Comparison of ENCODE assay signal across 7 mouse cellular contexts in genomic region chr2:33468466-33469097, GRCm38 (mm10). TPM values are rescaled to one million over a fixed set of nuclear protein-coding genes. Genes with fewer than 3 reads are reported as not detected.
DNase-seq lines count a peak whose midpoint lies in the region; ATAC-seq lines count a peak whose summit lies in the region.

Zbtb43 (minus strand) TSS chr2:33468559.

- H3K9me3 ChIP-seq in intestine, embryonic 16.5 days (ENCODE audit: control insufficient read depth, low read length) = 0 out of 2 replicates have a peak, but pooled peaks cover 3% of the 10 kb centered on the region
- no peaks in the 10 kb centered on the region for H3K9me3 ChIP-seq in midbrain, embryonic 11.5 days (ENCODE audit: control insufficient read depth, low read length)

- H3K9ac ChIP-seq in intestine, embryonic 16.5 days (ENCODE audit: low read depth, low read length) = peak within 1 kb of the TSS; percentile 91
- H3K9ac ChIP-seq in midbrain, embryonic 11.5 days (ENCODE audit: low read length) = peak within 1 kb of the TSS; percentile 89

- peak within 1 kb of the TSS; percentile 87 for H3K27ac ChIP-seq in intestine, embryonic 16.5 days (ENCODE audit: low read length)
- H3K27ac ChIP-seq in midbrain, embryonic 11.5 days (ENCODE audit: low read depth, low read length) = 0 out of 2 replicates have a peak within 1 kb of the TSS, but pooled peaks have one; percentile 20

- intact Hi-C loops in left cerebral cortex, postnatal 36 days (cut with DNase I) = no loop called here

- peak; percentile 96 for ATAC-seq in intestine, embryonic 16.5 days
- ATAC-seq in midbrain, embryonic 11.5 days (ENCODE audit: low FRiP score) = peak; percentile 96

- no peaks in the 10 kb centered on the region for H3K36me3 ChIP-seq in intestine, embryonic 16.5 days (ENCODE audit: control insufficient read depth, insufficient read depth, low read length)
- H3K36me3 ChIP-seq in midbrain, embryonic 11.5 days (ENCODE audit: control insufficient read depth, insufficient read depth, low read length) = no peaks in the 10 kb centered on the region

- peak; percentile 97 for DNase-seq in adrenal gland, adult 2 months
- DNase-seq in embryo, embryonic 11.5 days (ENCODE audit: low read depth, low spot score) = peak; percentile 94
- DNase-seq in gastrocnemius, postnatal 4 days (ENCODE audit: low spot score in 2 of 2) = peak; percentile 87 to 94
- peak; percentile 95 to 96 for DNase-seq in left cerebral cortex, postnatal 36 days (ENCODE audit: low spot score in 2 of 2)
- DNase-seq in midbrain, embryonic 11.5 days (ENCODE audit: low spot score, missing footprints) = peak; percentile 100
- peak; percentile 96 for DNase-seq in skeletal muscle tissue, adult 2 months (ENCODE audit: low read depth, low spot score)

- H3K4me2 ChIP-seq in intestine, embryonic 16.5 days (ENCODE audit: low read depth, low read length) = peak within 1 kb of the TSS; percentile 76
- H3K4me2 ChIP-seq in midbrain, embryonic 11.5 days = peak within 1 kb of the TSS; percentile 56

- no peaks in the 10 kb centered on the region for H3K27me3 ChIP-seq in intestine, embryonic 16.5 days (replicated peaks; ENCODE audit: control insufficient read depth, insufficient read depth, low read length)
- no peaks in the 10 kb centered on the region; the same call in 1 of the 2 replicates for H3K27me3 ChIP-seq in midbrain, embryonic 11.5 days (ENCODE audit: control insufficient read depth, insufficient read depth, low read length)

- peak within 1 kb of the TSS; percentile 91 for H3K4me3 ChIP-seq in intestine, embryonic 16.5 days (ENCODE audit: low read length)
- H3K4me3 ChIP-seq in midbrain, embryonic 11.5 days (ENCODE audit: low read depth, low read length) = peak within 1 kb of the TSS; percentile 95

- 6% methylated on average over 36 of the region's 36 CpGs for WGBS in intestine, embryonic 16.5 days
- WGBS in midbrain, embryonic 11.5 days = 6% methylated on average over 36 of the region's 36 CpGs

- peaks cover 20% of the 10 kb centered on the region for H3K4me1 ChIP-seq in intestine, embryonic 16.5 days (ENCODE audit: control insufficient read depth, insufficient read depth, low read length)
- peaks cover 15% of the 10 kb centered on the region for H3K4me1 ChIP-seq in midbrain, embryonic 11.5 days (ENCODE audit: control insufficient read depth, insufficient read depth, low read length)

RNA-seq across cellular contexts. Expression of gene Zbtb43, which starts in this region (rescaled TPM):
- 10 to 100 TPM; 19.9 to 26.4 TPM for total RNA-seq in adrenal gland, adult 2 months (2021)
- 3.5 and 4.9 TPM in 2 replicates for polyA plus RNA-seq in adrenal gland, adult 2 months (2012; rRNA removed)
- 10 to 100 TPM; 15.7 to 18.1 TPM for total RNA-seq in gastrocnemius, postnatal 4 days (2021)
- 10.8 and 13.5 TPM in 2 replicates for polyA plus RNA-seq in intestine, embryonic 16.5 days (2015; fragmentation: Nextera tagmentation; extraction: Ambion mirVana)
- total RNA-seq in left cerebral cortex, postnatal 36 days (2021) = 10 to 100 TPM; 26.7 to 28.3 TPM
- 23.9 and 26.1 TPM in 2 replicates for polyA plus RNA-seq in midbrain, embryonic 11.5 days (2014; fragmentation: Nextera tagmentation; extraction: Ambion mirVana)

Comparison
In these comparisons a context has a peak if more than half of its experiments do, and no peak if none do; other contexts are left out.
1. Peak in every context shown above with its lines: DNase-seq, ATAC-seq, H3K4me3 ChIP-seq and H3K27ac ChIP-seq.